Mouse (Mus musculus) midbrain, embryonic 10.5 days (tissue): ENCODE results near the gene Susd4. TPM values are rescaled to one million over a fixed set of nuclear protein-coding genes. Genes with fewer than 3 reads are reported as not detected.

ENCODE experiments used
- DNase-seq: peaks from one replicate; pipeline ENCODE4 v3.0.0-alpha.2; 2017; ENCODE audit warnings: low spot score
- H3K27ac ChIP-seq: fragments of 300-500 bp; sonication (generic); replicated peaks from 2 replicates; pipeline ENCODE4 v1.5.1; 2016; ENCODE audit warnings: mild to moderate bottlenecking
- H3K27me3 ChIP-seq: fragments of 300-500 bp; sonication (generic); 2 replicates; pipeline ENCODE4 v1.6.1; 2016; ENCODE audit warnings: low read depth, mild to moderate bottlenecking; ENCODE audit not compliant: poor library complexity, severe bottlenecking
- H3K36me3 ChIP-seq: fragments of 300-500 bp; sonication (generic); 2 replicates; pipeline ENCODE4 v1.6.1; 2016; ENCODE audit warnings: mild to moderate bottlenecking, moderate library complexity
- H3K4me1 ChIP-seq: fragments of 300-500 bp; sonication (generic); 2 replicates; pipeline ENCODE4 v1.6.1; 2016
- H3K4me3 ChIP-seq: fragments of 300-500 bp; sonication (generic); 2 replicates; pipeline ENCODE4 v1.5.1; 2016; ENCODE audit warnings: mild to moderate bottlenecking, moderate library complexity
- H3K9me3 ChIP-seq: fragments of 300-500 bp; sonication (generic); replicated peaks from 2 replicates; pipeline ENCODE4 v1.6.1; 2016; ENCODE audit warnings: mild to moderate bottlenecking
- WGBS: fragments of 180-500 bp; shearing (Covaris S2); methylation state at CpG from one replicate; pipeline ENCODE4 v1.1.7; 2016; 5-methylcytosine and 5-hydroxymethylcytosine counted together
- polyA plus RNA-seq: library from polyadenylated mRNA; unstranded; fragments of >200 nt; fragmentation: Nextera tagmentation; extraction: Ambion mirVana; gene quantifications from 2 replicates; pipeline ENCODE4 v1.2.1, GENCODE M21; 2016

The Susd4 gene
- polyA plus RNA-seq, 1 experiment from 2014 or later: 16.5 TPM

DNA sequence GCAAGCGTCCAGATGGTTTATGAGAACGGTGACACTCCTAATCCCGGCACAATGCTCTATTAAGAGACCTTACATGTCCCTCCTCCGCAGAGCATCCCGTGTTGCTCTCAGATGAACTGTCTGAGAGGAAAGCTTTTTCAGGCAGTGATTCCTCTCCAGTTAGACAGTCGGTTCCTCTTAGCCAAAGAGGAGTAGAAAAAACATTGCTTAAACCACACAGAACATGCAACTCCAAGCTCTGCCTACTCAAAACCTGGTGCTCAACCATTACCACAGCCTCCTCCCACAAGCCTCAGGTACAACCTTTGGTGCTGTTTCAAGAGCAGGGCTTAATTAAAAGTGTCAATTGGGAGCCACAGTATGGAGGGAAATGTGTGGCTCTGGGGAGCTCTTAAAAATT is 74.4 kb downstream of the Susd4 start:
- 81% methylated on average over 6 of the region's 6 CpGs for WGBS

GRCm38 (mm10) chr1:182839332-182839929 is 75.8 kb downstream of the Susd4 start:
- Histone ChIP-seq H3K9me3 (no peaks in the 10 kb centered on the region), H3K27ac (peak overlapping the region; percentile 19; the same call in 1 of the 2 replicates)
- 89% methylated on average over 4 of the region's 4 CpGs for WGBS

More for the DNA sequence above, 74.4 kb downstream of the Susd4 start:
- Histone ChIP-seq H3K4me3 (no peak overlapping the region), H3K4me1 (peaks cover 17% of the 10 kb centered on the region), H3K36me3 (no peaks in the 10 kb centered on the region), H3K9me3 (no peaks in the 10 kb centered on the region), H3K27ac (no peak overlapping the region), H3K27me3 (no peaks in the 10 kb centered on the region)
- DNase-seq: no peak

DNA sequence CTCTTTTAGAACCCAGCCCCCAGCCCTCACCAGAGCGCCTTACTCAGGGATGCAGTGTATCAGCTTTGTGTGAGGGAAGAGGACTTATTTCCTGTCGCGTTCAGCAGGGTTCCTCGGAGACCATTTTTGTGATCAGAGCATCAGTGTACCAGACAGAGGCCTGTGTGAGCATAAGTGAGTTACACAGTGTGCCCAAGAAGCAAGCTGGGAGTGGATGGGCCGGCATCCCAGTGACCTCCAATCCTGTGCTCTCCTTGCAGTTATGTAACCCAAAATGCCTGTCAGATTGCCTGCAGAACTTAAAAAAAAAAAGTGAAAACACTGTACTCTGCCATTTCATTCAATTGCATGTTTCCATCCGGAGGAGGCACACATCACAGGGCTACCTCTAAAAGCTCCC is 76.4 kb downstream of the Susd4 start:
- no peak for DNase-seq
- Histone ChIP-seq H3K36me3 (no peaks in the 10 kb centered on the region), H3K27ac (peak overlapping the region; percentile 19; the same call in 1 of the 2 replicates), H3K4me3 (no peak overlapping the region), H3K27me3 (no peaks in the 10 kb centered on the region), H3K4me1 (peaks cover 17% of the 10 kb centered on the region), H3K9me3 (no peaks in the 10 kb centered on the region)
- WGBS: 64% methylated on average over 6 of the region's 6 CpGs

More at GRCm38 (mm10) chr1:182839332-182839929, 75.8 kb downstream of the Susd4 start:
- no peaks in the 10 kb centered on the region for H3K36me3 ChIP-seq
- DNase-seq: no peak
- H3K4me3 ChIP-seq: no peak overlapping the region
- peaks cover 17% of the 10 kb centered on the region for H3K4me1 ChIP-seq
- H3K27me3 ChIP-seq: no peaks in the 10 kb centered on the region

DNA sequence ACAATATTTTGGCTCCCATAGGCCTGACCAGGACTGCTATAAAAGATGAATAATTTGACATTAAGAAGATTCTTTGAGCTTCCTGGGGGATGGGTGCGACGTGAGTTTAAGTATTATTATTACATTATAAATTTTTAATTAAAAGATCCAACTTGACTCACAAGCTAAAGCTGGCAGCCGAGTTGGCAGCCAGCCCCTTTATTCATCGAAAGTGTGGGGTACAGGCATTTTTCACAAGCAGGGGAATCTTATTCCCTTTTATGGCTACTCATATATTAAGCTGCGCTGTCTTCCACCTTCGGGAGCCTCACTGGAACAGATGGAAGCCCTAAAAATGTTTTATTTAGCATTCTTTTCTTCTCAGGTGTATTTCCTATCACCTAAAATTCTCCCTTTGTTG is 76.9 kb downstream of the Susd4 start:
- 88% methylated on average over 6 of the region's 6 CpGs for WGBS
- DNase-seq: no peak
- Histone ChIP-seq H3K4me1 (peaks cover 17% of the 10 kb centered on the region), H3K27ac (no peak overlapping the region), H3K36me3 (no peaks in the 10 kb centered on the region), H3K9me3 (no peaks in the 10 kb centered on the region), H3K4me3 (no peak overlapping the region), H3K27me3 (no peaks in the 10 kb centered on the region)

DNA sequence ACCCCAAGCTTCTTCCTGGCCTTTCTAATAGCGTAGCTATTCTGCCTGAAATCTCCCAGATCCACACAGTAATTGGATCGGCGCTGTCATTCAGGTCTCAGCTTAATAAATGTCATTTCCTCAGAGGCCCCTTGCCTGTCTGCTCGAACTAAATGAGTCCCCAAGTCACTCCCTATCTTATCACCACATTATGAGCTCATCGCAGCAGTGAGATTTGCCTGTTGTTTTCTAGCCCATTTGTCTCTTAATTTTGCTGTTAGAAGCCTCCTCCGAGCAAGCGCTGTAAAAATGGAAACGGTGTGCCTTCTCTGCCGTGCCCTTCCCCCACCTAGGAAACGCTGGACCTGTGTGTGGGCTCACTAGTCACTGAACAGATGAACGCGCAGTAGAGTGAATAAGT is 85.9 kb downstream of the Susd4 start:
- Histone ChIP-seq H3K4me1 (peaks cover 13% of the 10 kb centered on the region), H3K36me3 (no peaks in the 10 kb centered on the region), H3K4me3 (no peak overlapping the region), H3K27ac (no peak overlapping the region), H3K9me3 (no peaks in the 10 kb centered on the region), H3K27me3 (no peaks in the 10 kb centered on the region)
- DNase-seq: no peak
- WGBS: 82% methylated on average over 12 of the region's 12 CpGs

- Histone ChIP-seq H3K4me3 (no peak overlapping the region), H3K27me3 (no peaks in the 10 kb centered on the region), H3K36me3 (no peaks in the 10 kb centered on the region), H3K27ac (no peak overlapping the region), H3K9me3 (no peaks in the 10 kb centered on the region), H3K4me1 (peaks cover 13% of the 10 kb centered on the region)
- WGBS: 88% methylated on average over 1 of the region's 1 CpGs
- no peak for DNase-seq
Observed at GRCm38 (mm10) chr1:182850080-182850479, 86.4 kb downstream of the Susd4 start.

DNA sequence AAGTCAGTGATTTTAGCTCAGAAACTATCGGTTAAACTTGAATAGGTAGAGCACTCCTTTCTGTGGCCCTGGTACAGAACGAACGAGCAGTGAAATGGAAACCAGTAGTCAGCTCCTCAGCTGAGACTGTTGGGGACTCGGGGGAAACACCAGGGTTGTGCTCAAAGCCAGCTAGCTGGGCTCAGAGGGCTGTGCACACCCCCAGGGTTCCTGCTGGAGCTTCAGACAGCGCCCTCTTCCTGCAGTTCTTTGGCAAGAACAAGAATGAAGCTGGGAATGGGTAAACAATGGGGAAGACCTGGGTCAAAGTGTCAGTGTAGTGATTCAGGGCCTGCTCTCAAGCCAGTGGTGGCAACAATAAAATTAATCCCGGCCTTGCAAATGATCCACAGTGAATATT is 88.5 kb downstream of the Susd4 start:
- Histone ChIP-seq H3K4me3 (no peak overlapping the region), H3K27me3 (no peaks in the 10 kb centered on the region), H3K9me3 (no peaks in the 10 kb centered on the region), H3K27ac (peak overlapping the region; percentile 11; the same call in 1 of the 2 replicates), H3K4me1 (peaks cover 20% of the 10 kb centered on the region), H3K36me3 (no peaks in the 10 kb centered on the region)
- no peak for DNase-seq
- WGBS: 52% methylated on average over 6 of the region's 6 CpGs

- Histone ChIP-seq H3K36me3 (no peaks in the 10 kb centered on the region), H3K4me3 (no peak overlapping the region), H3K27ac (peak overlapping the region; percentile 20; the same call in 1 of the 2 replicates), H3K9me3 (no peaks in the 10 kb centered on the region), H3K4me1 (peaks cover 24% of the 10 kb centered on the region), H3K27me3 (no peaks in the 10 kb centered on the region)
- no peak for DNase-seq
- WGBS: 82% methylated on average over 13 of the region's 13 CpGs
Observed at GRCm38 (mm10) chr1:182856636-182857035, 93.0 kb downstream of the Susd4 start.

DNA sequence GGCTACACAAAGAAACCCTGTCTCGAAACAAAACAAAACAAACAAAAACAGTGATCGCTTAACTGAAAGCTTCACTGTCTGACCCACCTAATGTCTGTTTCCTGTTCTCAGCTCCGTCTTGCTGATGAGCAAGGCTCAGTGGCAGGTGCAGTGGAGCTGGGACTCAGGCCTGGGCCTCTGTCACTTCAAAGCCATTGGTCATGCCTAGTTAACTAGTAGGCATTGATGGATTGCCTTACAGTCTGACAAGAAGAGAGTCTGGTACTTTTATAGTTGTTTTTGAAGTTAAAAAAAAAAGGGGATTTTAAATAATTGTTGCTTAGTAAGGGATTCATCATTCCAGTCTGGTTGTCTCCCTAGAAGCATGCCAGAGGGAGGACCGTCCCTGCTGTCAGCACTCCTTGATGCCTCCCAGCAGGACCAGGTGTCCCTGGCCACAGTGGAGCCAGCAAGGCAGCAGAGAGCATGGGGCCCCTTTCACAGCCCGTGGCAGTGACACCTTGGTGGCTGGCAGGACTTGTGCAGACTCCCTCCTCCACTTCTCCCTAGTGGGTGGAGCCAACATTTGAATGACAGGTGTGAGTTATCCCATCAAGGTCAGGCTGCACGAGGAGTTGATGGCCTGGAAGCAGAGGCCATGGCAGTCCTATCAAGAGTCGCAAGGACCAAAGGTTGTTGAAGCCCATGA is 98.2 kb downstream of the Susd4 start:
- DNase-seq: no peak
- H3K27ac ChIP-seq: peak overlapping the region; percentile 17; the same call in 1 of the 2 replicates

GRCm38 (mm10) chr1:182863396-182863795 is 99.7 kb downstream of the Susd4 start:
- DNase-seq: no peak
- Histone ChIP-seq H3K4me3 (no peak overlapping the region), H3K27ac (no peak overlapping the region), H3K4me1 (peaks cover 23% of the 10 kb centered on the region), H3K27me3 (no peaks in the 10 kb centered on the region), H3K9me3 (no peaks in the 10 kb centered on the region), H3K36me3 (no peaks in the 10 kb centered on the region)
- WGBS: 91% methylated on average over 6 of the region's 6 CpGs

More for the DNA sequence above, 98.2 kb downstream of the Susd4 start:
- H3K27me3 ChIP-seq: no peaks in the 10 kb centered on the region
- H3K4me3 ChIP-seq: no peak overlapping the region
- H3K4me1 ChIP-seq: peaks cover 15% of the 10 kb centered on the region
- 61% methylated on average over 7 of the region's 7 CpGs for WGBS
- no peaks in the 10 kb centered on the region for H3K36me3 ChIP-seq
- no peaks in the 10 kb centered on the region for H3K9me3 ChIP-seq

DNA sequence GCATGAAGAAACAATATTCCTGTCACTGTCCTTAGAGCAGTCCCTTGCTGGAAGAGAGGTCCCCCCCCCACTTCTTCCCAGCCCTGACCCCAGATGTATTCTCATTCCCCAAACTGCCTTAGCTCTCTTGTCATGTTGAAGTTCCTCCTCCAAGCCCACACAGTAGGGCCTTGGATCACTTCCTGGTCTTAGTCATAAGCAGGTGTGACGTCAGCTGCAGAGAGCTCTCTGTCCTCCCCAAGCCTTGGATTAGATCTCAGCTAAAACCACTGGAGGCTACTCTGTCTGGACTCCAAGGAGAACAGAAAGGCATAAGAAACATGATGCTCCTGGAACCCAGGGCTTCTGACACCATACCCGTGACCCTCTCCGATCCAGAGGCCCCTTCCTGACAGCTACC is 104.2 kb downstream of the Susd4 start:
- H3K36me3 ChIP-seq: peaks cover 8% of the 10 kb centered on the region
- H3K4me3 ChIP-seq: no peak overlapping the region
- DNase-seq: no peak
- WGBS: 94% methylated on average over 3 of the region's 3 CpGs
- H3K4me1 ChIP-seq: peaks cover 25% of the 10 kb centered on the region
- H3K9me3 ChIP-seq: peaks cover 14% of the 10 kb centered on the region
- peak overlapping the region; percentile 85 for H3K27ac ChIP-seq
- H3K27me3 ChIP-seq: no peaks in the 10 kb centered on the region

DNA sequence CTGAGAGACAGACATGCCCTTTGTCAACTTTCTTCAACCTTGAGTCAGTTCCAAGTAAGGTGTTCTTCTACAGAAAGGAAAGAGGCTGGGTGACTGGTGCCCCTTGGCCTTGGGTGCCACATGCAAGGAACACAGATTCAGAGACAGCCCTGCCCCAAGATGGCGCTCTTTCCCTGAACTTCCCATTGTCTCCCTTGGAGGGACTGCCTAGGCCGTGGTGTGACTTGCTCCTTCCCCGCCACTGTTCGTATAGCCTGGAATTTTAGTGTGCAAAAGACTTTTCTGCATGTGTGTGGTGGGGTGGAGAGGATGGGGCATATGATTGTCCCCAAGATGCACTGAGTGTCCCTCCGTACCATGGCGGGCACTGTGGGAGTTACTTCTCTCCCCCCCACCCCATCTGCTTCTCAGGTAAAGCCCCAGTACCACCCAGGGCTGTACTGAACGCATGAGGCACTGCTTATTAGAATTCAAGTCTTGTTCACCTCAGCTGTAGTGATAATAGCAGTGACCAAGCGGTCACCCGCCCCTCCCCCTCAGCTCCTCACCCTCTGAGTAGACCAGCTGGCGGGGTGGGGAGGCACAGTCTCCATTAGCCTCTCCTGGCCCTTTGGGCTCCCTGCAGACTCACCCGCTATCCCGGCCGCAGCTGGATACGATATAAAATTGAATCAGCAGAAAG is 104.9 kb downstream of the Susd4 start:
- peaks cover 25% of the 10 kb centered on the region for H3K4me1 ChIP-seq
- H3K9me3 ChIP-seq: peaks cover 18% of the 10 kb centered on the region
- H3K27me3 ChIP-seq: no peaks in the 10 kb centered on the region
- peak overlapping the region; percentile 85 for H3K27ac ChIP-seq
- peak overlapping the region; percentile 18; the same call in 1 of the 2 replicates for H3K4me3 ChIP-seq
- H3K36me3 ChIP-seq: peaks cover 8% of the 10 kb centered on the region
- WGBS: 64% methylated on average over 14 of the region's 14 CpGs
- DNase-seq: peak; percentile 64

GRCm38 (mm10) chr1:182869114-182869456 is 105.4 kb downstream of the Susd4 start:
- Histone ChIP-seq H3K36me3 (peaks cover 8% of the 10 kb centered on the region), H3K9me3 (peaks cover 19% of the 10 kb centered on the region), H3K27ac (peak overlapping the region; percentile 85), H3K4me1 (peaks cover 25% of the 10 kb centered on the region), H3K4me3 (peak overlapping the region; percentile 18; the same call in 1 of the 2 replicates), H3K27me3 (no peaks in the 10 kb centered on the region)
- 48% methylated on average over 6 of the region's 6 CpGs for WGBS
- DNase-seq: no peak
